Mouse (Mus musculus) urinary bladder, postnatal 4 days (tissue): ENCODE data around the gene Lipe.
A peak's percentile ranks its signal among the peaks of the same experiment; 100 is the strongest.

Source experiments
- DNase-seq, 2 experiments: peaks; one replicate each; pipeline ENCODE4 v3.0.0; 2021 to 2022; ENCODE audit warnings: low spot score in 2 of 2

Gene Lipe

GRCm38 (mm10) chr7:25385850-25386555, 12.5 kb downstream of the Lipe start:
- DNase-seq = peak in 1 of 2 experiments; percentile 71

GRCm38 (mm10) chr7:25385259-25385658, 13.3 kb downstream of the Lipe start:
- DNase-seq = no peak

GRCm38 (mm10) chr7:25384818-25385217, 13.7 kb downstream of the Lipe start:
- no peak for DNase-seq

DNA sequence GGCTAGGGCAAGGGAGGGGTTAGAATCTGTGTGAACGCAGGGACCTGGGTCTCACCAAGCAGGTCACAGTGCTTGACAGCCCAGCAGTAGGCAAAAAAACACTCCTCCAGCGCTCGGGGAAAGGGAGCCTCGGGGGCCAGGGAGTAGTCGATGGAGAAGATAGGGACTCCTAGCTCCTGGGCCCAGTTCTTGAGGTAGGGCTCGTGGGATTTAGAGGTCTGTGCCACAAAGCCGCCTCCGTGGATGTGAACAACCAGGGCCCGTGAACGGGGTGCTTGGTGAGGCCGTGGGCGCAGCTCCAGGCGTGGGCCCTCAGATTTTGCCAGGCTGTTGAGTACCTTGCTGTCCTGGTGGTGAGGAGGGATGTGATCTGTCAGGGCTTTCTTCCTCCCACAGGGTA, 14.2 kb downstream of the Lipe start:
- peak in 1 of 2 experiments; percentile 56 for DNase-seq

GRCm38 (mm10) chr7:25383891-25384290, 14.6 kb downstream of the Lipe start:
- DNase-seq = peak in 1 of 2 experiments; percentile 54

DNA sequence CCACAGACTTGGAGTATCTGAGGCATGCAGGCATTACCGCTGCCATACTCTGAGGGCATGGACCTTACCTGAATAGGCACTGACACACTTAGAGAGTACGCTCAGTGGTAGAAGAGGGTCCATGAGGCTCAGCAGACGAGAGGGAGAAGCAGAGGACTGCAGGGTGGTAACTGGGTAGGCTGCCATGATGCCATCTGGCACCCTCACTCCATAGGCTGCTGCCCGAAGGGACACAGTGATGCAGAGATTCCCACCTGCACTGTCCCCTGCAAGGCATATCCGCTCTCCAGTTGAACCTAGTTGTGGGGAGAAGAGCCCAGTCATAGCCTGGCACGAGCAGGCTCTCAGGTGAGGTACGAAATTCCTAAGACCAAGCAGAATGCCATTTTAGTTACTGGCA, 15.1 kb downstream of the Lipe start:
- peak in 1 of 2 experiments; percentile 54 for DNase-seq

DNA sequence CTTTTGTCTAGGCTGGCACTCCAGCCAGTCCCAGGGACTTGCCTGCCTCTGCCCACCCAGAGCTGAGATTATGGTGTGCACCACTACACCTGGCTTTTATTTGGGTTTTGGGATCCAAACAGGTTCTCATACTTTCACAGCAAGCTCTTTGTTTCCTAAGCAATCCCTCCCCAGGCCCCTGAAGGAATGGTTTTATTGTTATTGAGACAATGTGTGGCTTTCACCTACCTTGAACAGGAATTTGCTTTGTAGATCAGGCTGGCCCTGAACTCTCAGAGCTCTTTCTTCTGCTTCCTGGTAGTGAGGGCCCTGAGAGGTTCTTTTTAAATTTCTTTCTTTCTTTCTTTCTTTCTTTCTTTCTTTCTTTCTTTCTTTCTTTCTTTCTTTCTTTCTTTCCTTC, 16.0 kb downstream of the Lipe start:
- DNase-seq = no peak

DNA sequence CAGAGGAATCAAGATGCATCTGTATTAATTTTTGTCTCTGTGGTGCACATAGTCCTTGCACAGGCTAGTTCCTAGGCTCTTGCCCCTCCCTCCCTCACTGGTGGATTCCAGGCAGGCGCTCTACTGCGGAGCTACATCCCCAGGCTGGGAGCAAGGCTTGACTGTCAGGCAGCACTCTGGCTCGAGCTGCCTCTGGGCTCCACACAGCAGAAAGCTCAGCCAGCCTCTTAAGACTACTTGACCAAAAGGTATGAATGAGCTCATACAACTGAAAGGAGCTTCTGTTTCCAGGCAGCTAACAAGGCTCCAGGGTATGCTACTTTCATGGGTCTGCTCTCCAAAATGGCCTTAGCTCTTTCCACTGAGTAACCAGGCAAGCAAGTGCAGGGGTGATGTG, 17.2 kb downstream of the Lipe start:
- no peak for DNase-seq

DNA sequence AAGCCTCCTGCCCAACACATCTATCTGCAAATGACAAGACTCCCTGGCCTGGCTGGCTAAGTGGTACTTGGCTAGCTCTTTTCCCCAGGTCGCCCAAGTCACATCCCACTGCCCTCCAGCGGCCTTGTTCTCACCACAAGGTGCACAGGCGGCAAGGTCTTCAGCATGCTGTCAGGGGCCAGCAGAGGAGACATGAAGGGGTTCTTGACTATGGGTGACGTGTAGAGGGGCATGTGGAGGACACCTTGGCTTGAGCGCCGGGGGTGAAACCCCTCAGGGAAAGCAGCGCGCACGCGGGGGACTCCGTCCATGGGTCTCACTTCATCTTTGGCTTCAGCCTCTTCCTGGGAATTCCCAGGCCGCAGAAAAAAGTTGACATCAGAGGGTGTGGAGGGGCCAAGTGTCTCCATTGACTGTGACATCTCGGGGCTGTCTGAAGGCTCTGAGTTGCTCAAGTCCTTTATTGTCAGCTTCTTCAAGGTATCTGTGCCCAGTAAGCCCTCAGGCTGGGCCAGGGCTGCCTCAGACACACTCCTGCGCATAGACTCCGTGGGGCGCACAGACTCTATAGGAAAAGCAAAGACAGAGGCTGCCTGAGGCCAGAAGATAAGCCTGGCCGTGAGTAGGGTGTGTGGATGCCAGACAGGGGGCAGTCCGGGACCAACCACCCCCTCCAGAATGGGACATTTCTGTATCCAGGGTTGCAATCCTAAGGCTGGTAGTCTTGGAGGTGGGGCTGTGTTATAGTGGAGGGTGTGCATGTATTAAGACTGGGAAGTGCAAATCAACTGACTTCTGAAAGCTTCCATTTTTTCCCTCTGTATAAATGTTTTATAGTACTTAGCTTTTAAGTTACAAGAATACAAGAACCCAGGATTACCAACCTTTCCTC, 17.9 kb downstream of the Lipe start:
- peak in 1 of 2 experiments; percentile 58 for DNase-seq

GRCm38 (mm10) chr7:25379551-25380351, 18.8 kb downstream of the Lipe start:
- peak in 1 of 2 experiments; percentile 56 for DNase-seq

DNA sequence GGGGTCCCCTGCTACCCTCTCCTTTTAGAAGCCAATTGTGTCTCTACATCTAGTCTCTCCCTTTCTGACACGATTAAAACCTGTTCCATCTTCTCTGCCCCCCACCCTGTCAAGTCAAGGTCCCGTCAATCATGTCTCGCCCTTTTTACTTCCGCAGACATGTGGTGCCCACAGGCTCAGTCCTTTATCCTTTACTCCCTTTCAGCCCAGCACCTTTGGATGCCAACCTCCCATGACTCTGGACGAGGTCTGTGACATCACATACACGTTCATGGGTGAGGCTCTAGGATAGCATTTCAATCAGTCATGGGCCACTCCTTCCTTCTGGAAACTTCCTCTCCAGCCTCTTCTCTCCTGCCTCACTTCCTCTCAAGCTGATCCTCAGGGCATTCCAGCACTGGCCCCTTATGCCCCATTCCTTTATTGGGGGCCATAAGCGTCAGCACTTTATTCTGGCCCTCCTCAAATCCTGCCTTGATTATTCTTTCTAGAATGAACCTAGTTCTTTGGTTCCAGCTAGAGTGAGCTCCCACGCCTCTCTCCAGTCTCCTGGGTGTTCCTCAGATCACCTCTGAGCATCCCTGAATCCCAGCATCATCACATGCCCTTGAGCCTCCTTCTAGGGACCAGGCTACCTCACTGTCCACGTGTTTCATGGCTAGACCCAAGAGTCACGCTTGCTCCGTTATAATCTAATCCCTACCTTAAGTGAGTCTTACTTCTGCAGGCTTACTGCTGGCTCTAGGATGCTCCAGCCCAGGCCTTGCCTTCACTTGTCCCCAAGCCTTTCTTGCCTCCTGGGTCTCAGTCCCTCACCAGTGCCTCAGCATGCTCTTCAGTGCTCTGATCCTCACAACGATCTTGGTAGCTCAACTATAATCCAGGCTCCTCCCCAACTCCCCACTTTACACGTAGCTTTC, 20.1 kb downstream of the Lipe start:
- no peak for DNase-seq

- DNase-seq = no peak
Observed at GRCm38 (mm10) chr7:25377100-25377700, 21.3 kb downstream of the Lipe start.

DNA sequence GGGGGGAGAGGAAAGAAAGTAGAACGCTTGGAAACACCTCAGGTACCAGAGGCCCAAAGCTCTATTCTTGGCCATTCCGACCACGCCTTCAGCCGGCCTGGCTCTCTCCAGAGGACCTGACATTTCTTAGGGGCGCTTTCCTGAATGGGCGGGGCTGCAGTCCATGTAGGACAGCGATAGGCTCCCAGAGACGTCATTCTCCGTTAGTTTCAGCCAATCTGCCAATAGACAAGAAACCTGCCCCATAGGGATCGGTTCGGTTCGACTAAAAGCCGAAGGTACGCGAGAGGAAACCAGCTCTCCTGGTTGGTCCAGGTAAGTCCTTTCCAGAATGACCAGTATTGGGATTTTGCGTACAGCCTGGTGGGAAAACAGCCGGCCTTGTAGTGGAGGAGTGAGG, 22.0 kb downstream of the Lipe start:
- peak; percentile 71 to 85 for DNase-seq

DNA sequence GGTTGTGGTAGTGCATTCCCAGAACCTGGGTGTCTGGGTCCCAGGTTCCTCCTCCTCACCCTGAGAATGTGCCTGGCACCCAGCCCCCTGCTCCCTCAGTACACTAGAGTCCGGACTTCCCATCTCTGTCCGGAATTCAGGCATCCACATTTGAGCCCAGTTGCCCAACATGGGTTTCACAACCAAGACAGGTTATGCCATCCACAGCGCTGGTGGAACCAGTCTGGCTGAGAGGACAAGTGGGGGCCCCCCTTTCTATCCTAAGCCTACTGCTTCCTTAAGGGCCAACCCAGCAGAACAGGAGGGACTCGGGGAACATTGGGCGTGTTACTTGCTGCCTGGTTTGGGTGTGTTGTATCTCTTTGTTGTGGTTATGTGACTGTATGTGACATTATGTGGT, 26.1 kb downstream of the Lipe start:
- DNase-seq = no peak

GRCm38 (mm10) chr7:25369058-25369749, 29.3 kb downstream of the Lipe start, which contains the start of gene Cnfn:
Gene Cnfn, minus strand, starts transcription at chr7:25369724.
- no peak for DNase-seq

- DNase-seq = no peak
Observed at GRCm38 (mm10) chr7:25368333-25368732, 30.2 kb downstream of the Lipe start.

- DNase-seq = no peak
Observed at GRCm38 (mm10) chr7:25367632-25368293, 30.7 kb downstream of the Lipe start.

- no peak for DNase-seq
Observed at GRCm38 (mm10) chr7:25365937-25366625, 32.4 kb downstream of the Lipe start.

GRCm38 (mm10) chr7:25363632-25364031, 34.9 kb downstream of the Lipe start:
- no peak for DNase-seq
